Mouse (Mus musculus) layer of hippocampus, adult 2 months (tissue): ENCODE measurements around the gene Arf4. TPM values are rescaled to one million over a fixed set of nuclear protein-coding genes. Genes with fewer than 3 reads are reported as not detected.
"Not testable (repeated sequence)": the region's sequence is repeated elsewhere in the genome, so short reads cannot be mapped to it uniquely, and the experiment has no call there.

Source experiments
- DNase-seq, 2 experiments: peaks; one replicate each; pipeline ENCODE4 v3.0.0; 2022; ENCODE audit warnings: low spot score in 2 of 2
- H3K27ac ChIP-seq: fragments of 200-600 bp; 2 replicates; pipeline ENCODE4 v1.8.1; 2022
- H3K4me3 ChIP-seq: fragments of 200-600 bp; 2 replicates; pipeline ENCODE4 v1.8.1; 2022; ENCODE audit warnings: mild to moderate bottlenecking
- CTCF ChIP-seq: fragments of 200-600 bp; conservative IDR thresholded peaks from 2 replicates; pipeline ENCODE4 v1.8.1; 2022; ENCODE audit warnings: antibody characterized with exemption, mild to moderate bottlenecking, moderate library complexity
- microRNA-seq, 2 experiments: library from miRNA; unstranded; fragments of <30 nt; microRNA quantifications; one replicate each; pipeline ENCODE4 v1.2.0; 2021
- total RNA-seq, 2 experiments: library from RNA; stranded (reverse); gene quantifications; 2 replicates each; pipeline ENCODE4 v1.2.3; 2021

Arf4 gene
- total RNA-seq, 2 experiments from 2014 or later, result 109 to 115 TPM

DNA sequence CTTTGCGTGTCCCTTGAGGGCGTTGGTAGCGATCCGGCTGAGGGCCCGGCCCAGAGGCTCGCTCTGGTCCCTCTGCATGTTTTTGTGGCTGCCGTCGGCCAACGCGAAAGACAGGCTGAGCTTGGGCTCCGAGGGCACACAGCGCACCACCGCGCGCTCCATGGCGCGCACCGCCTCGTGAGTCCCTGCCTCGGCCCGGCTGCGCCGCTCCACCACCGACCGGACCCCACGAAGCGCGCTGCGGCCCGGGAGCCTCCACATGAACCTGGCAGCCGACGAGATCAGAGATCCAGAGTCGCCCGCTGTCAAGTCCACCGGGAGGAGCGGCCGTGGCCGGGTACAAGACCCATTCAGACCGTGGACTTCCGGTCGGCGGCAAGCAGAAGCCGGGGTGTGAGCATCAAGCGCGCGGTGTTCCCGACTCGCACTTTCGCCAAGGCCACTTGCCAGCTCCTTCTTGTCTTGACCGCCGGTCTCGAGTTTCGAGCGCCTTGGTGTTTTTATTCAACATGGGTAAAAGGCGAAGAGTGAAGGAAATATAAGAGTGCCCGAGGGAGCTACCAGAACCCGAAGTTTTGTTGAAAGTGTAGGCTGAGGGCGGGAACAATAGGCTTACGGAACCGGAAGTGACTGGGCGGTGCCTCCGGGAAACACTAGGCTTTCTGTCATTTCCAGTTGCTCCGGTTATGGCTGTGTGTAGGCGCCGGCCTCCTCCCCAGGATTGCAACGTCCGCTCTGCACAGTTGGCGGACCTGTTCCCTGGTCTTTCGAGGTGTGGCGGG lies 31.6 kb downstream of the Arf4 start, which contains the start of gene Pde12:
Gene Pde12, minus strand, starts transcription at position 592 of the 782 bp plus-strand sequence.
- Histone ChIP-seq H3K27ac (peak within 1 kb of the TSS; percentile 96), H3K4me3 (peak within 1 kb of the TSS; percentile 68)
- DNase-seq, result peak; percentile 80 to 89
- TF ChIP-seq CTCF, result no peak

DNA sequence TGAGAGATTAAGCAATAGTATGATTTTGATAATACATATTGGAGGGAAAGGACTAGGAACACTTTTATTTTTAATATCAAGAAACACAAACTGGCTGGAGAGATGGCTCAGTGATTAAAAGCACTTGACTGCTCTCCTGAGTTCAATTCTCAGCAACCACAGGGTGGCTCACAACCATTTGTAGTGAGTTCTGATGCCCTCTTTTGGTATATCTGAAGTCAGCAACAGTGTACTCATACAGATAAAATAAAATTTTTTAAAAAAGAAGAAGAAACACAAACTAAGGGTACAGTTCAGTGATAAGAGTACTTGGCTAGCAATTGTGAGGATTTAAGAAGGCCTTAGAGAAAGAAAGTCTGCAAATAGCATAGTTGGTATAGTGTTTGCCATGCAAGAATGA lies 33.1 kb downstream of the Arf4 start:
- TF ChIP-seq CTCF, result peak; percentile 51
- DNase-seq, result no peak
- no peak overlapping the region for H3K27ac ChIP-seq
- no peak overlapping the region for H3K4me3 ChIP-seq

DNA sequence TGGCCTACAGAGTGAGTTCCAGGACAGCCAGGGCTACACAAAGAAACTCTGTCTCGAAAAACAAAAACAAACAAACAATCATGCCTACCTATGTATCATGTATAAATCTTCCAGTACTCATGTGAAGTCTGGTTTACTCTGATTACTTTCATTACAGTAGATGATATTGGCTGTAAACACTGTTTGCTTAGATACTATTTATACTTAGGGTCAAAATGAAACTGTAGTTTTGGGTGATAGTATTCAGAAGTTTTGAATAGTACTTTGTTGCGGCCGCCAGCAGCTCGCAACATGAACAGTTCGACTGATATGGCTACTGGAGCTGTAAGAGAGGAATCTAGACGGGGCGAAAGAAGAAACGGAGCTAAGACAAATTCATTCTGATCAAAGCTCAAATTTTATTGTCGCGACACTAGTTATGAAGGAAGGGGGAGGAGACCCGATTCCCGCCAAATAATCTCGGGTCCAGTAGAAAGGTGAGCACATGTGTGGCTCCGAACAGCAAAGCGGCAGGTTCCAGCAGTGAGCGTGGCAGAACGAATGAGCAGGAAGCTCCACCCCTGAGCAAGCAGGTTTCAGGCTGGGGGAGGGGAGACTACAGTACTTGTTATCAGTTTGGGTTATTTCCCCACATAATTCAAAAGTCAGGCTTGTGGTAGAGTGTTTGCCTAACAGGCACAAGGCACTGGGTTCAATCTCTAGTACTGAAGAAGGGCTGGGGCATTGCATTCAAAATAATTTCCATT lies 34.2 kb downstream of the Arf4 start:
- DNase-seq, H3K27ac ChIP-seq, H3K4me3 ChIP-seq: not testable (repeated sequence)

DNA sequence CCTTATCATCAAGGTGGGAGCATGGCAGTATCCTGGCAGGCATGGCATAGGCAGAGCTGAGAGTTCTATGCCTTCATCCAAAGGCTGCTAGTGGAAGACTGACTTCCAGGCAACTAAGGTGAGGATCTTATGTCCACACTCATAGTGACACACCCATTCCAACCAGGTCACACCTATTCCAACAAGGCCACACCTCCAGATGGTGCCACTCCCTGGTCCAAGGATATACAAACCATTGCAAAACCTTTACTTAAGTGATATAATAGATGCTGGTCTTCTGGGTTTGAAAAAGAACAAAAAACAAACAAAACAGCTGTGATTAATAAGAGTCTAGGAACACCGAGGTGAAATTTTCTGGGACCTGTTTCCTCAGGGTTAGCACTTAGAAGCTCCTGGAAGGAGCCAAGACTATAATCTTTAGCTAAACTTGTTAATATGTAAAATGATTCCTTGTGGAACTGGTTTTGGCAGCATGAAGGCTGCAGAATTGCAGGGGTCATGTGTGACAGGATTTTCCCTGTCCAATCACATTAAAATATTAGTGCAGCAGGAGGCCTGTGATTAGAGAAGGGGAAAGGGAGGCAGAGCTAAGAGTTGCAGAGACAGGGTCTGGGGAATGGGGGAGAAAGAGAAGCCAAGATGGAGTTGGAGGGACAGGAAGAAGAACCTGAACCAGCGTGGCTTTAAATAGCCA lies 36.7 kb downstream of the Arf4 start:
- not testable (repeated sequence) for DNase-seq, H3K27ac ChIP-seq

DNA sequence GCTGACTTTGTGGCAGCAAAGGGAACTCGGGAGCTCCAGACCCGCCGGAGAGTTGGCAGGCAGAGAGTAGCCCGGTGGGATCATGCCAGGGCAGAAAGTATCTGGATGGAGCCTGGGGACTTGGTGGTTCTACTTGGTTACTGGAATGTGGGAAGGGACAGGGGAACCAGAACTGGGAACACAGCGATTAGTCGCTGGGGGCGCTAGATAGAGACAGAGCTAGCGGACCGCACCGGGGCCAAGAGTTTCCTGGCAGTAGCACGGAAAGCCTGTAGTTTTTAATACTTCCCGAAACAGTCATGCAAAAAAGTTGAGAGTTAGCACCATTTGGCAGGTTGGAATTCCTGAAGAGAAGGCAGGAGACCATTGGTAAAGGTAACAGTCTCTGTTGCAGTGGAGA lies 37.5 kb downstream of the Arf4 start:
- TF ChIP-seq CTCF, result peak; percentile 68
- DNase-seq, result no peak
- Histone ChIP-seq H3K4me3 (no peak overlapping the region), H3K27ac (no peak overlapping the region)

More for the DNA sequence above, 36.7 kb downstream of the Arf4 start:
- not testable (repeated sequence) for H3K4me3 ChIP-seq

DNA sequence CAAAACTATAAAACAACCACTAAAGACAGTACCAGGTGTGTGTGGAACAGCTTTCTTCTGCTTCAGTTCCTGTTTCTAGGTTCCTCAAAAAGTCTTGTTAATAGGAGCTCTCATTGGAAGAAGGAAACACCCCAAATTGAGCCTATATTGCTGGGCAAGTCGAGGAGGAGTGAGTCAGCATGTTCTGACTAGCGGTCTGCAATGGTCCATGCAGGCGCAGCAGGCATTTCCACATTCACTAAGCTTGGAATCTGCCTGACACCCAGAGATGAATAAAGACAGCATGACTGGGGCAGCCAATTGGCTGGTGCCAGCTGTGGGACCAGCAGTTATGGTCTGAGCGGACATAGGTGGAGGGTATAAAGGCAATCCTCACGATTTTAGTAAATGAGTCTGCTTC lies 37.9 kb downstream of the Arf4 start:
- H3K4me3 ChIP-seq, result no peak overlapping the region
- no peak for DNase-seq
- no peak for TF ChIP-seq CTCF
- no peak overlapping the region for H3K27ac ChIP-seq

DNA sequence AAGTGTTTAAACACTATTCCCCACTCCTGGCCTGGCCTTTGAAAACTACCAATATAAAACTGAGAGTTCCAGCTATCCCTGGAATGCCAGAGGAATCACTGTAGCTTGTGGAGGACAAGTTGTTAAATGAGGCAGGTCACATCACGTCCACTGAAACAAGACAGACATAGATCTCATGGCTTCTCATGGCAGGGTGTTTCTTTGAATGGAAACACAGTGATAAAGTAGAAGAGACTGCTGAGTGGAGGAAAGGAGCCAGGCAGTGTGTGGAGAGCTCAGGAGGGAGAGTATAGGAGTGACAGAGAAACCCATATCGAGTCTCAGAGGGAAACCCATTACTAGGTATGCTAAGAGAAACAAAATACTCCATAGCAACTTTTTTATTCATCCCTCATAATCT lies 52.9 kb downstream of the Arf4 start:
- Histone ChIP-seq H3K27ac (no peak overlapping the region), H3K4me3 (no peak overlapping the region)
- TF ChIP-seq CTCF, result no peak
- DNase-seq, result no peak

DNA sequence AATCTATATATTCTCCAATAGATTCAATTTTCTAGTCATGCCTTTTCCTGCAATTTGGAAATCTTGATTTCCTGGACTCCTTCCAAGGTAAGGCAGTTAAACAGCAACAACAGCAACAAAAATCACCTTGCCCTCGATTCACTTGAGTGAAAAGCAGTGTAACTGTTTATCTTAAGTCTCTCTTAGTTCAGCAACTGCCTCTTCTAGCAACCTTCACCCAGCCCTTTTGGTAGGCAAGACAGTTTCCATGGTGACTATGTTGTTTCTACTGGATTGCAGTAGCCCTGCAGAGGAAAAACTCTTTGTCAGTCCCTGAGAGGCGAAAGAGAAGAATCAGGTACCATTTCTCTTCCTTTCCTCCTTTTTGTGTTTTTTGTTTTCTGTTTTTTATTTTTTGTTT lies 53.5 kb downstream of the Arf4 start:
- no peak for TF ChIP-seq CTCF
- H3K27ac ChIP-seq, result no peak overlapping the region
- DNase-seq, result no peak
- H3K4me3 ChIP-seq, result no peak overlapping the region

DNA sequence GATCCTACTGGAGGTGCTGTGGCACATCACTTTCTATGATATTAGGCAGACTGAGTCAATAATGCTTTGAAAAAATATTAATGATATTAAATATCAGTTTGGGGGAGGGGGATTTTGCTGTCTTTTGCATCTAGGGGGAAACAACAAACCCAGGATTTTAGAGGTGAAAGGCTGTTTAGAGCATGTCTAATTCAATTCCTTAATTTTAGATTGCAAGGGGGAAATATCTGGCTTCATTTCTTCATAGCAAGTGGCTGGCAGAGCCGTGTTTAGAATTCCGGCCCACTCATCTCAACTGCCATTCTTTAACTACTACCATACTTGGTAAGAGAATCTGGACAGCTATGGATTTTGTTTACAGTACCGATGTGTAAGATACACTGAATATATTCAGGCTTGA lies 55.1 kb downstream of the Arf4 start, which contains the start of gene Dnah12:
Gene Dnah12, plus strand, starts transcription at position 301 of the 400 bp plus-strand sequence.
- H3K27ac ChIP-seq, result no peak within 1 kb of the TSS
- H3K4me3 ChIP-seq, result no peak within 1 kb of the TSS
- TF ChIP-seq CTCF, result no peak
- no peak for DNase-seq

DNA sequence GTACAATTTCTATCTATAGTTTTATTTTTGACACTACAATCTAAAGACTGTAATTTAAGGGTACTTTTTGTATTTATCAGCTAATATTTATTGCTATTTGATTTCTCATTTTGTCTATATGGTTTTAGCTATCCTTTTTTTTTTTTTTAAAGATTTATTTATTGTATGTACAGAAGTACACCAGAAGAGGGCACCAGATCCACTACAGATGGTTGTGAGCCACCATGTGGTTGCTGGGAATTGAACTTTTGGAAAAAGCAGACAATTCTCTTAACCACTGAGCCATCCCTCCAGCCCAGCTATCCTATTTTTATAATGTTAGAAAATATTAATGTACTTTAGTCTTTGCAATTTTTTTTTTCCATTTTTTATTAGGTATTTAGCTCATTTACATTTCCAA lies 60.0 kb downstream of the Arf4 start:
- peak; percentile 69 for TF ChIP-seq CTCF
- Histone ChIP-seq H3K27ac (no peak overlapping the region), H3K4me3 (no peak overlapping the region)
- DNase-seq, result no peak

DNA sequence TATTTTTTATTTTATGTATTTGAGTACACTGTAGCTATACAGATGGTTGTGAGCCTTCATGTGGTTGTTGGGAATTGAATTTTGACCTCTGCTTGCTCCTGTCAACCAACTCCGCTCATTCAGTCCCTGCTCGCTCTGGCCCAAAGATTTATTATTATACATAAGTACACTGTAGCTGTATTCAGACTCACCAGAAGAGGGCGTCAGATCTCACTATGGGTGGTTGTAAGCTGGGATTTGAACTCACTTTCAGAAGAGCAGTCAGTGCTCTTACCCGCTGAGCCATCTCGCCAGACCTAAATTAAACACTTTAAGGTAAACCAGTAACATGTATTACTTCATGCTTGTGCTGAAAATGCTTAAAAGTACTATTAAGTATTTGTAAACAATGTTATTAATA lies 67.4 kb downstream of the Arf4 start:
- H3K27ac ChIP-seq, DNase-seq, H3K4me3 ChIP-seq: not testable (repeated sequence)

Small RNA genes lying within 50 kb of the gene (microRNA-seq; reads per million reads assigned to microRNA genes)
- 0.32 to 1.3 reads per million in 2 experiments for gene Mir7672

Other genes starting within 250 kb of the Arf4 start
- gene Slmap, start 103.1 kb upstream of the Arf4 start, total RNA-seq, result 100 to 1,000 TPM; 102 to 104 TPM
- 10 to 100 TPM; 24.0 to 26.3 TPM for gene Dennd6a, start 64.2 kb upstream of the Arf4 start, total RNA-seq
- gene Pde12, start 31.8 kb downstream of the Arf4 start, total RNA-seq, result 1 to 10 TPM; 7.8 to 8.5 TPM
- under 1 TPM; 0.20 to 0.87 TPM for gene Dnah12, start 55.2 kb downstream of the Arf4 start, total RNA-seq